Mouse (Mus musculus) NIH3T3 (cell line): ENCODE measurements around the gene Pgm3.
"Not testable (repeated sequence)": the region's sequence is repeated elsewhere in the genome, so short reads cannot be mapped to it uniquely, and the experiment has no call there.

Experiments
- DNase-seq: peaks from one replicate; pipeline ENCODE4 v3.0.0-alpha.2; 2012; ENCODE audit warnings: low read depth

Gene Pgm3

GRCm38 (mm10) chr9:86571540-86572135, at the start of gene Pgm3, which contains the start of gene Rwdd2a:
Gene Pgm3 (minus strand): TSS chr9:86571842.
Gene Rwdd2a (plus strand): TSS chr9:86571991.
- DNase-seq, result peak; percentile 96

DNA sequence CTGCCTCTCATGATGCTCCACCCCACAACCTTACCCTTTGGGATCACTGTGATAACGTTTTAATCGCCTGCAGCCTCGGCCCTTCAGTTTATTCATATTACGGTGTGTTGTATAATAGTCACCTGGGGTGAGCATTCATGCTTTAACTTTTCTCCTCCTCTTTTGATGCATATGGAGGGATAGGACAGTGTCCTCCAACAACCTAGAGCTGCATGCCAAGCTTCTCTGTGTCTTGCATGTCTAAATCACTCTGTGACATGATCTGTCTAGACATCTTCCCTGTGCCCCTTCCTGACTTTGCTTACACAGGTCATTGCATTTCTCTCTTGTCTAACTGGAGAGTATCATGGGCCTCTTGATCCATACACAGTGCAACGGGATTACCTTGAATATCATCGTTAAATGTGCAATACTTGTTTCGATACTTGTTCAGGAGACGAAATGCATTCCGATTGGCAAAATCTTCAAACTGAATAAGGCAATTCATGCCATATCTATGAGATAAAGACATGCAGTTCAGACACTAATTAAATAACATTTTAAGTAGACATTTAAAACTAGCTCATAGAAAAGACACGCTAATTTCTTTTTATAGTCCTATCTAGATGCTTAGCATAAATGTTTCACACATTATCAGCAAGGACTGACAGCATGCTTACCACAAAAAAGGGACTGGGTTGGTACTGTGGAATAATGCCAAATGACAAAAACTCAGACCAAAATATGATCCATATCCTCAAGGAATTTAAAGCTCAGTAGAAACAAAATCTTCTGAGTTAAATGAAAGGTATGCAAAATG, 47.9 kb upstream of the Pgm3 start:
- DNase-seq, result no peak

DNA sequence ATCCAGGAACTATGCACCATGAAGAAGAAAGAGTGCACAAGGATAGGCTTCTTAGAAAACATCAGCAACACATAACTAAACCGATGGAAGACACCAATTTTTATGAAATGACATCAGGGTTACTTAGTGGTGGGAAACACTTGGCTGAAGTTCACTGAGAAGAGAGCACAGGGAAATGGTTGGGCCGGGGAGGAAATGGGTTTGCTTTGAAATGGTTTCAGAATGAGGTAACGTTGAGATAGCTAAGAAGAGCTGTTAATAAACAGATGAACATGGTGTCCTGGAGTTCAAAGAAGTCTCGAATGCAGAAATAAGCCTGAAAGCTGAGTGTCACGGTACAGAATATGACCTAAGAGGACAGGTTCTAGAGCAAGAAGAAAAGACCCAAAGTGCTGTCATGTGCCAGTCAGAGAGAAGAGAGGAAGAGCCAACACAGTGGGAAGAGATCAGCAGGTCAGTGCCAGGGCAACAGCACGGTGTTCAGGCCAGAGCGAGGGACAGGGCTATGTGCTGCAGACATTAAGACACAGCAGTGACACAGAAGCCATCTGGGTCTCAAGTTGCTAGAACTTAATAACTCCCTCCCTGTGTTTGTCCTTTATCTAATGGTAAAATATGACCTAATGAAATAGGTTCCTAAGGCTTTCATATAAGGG, 46.3 kb upstream of the Pgm3 start:
- no peak for DNase-seq

- DNase-seq, result no peak
These were observed 44.1 kb upstream of the Pgm3 start for GRCm38 (mm10) chr9:86615765-86616164.

DNA sequence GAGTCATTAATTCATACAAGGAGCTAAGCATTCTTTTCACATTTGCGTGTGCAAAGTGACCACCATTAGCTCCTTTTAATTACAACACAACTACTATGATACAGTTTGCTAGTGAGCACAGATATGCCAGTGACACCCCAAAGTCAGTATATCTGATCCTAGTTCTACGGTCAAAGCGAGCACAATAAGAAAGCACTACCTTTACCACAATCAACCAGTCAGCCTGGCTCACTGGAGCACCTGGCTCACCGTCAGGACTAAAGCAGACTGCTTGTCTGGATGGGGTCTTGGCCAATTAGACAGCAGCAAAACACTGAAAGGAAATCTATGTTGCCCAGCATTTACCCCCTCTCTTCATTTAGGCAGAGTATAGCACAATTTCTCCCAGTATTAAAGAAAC, 40.4 kb upstream of the Pgm3 start:
- DNase-seq, result no peak

DNA sequence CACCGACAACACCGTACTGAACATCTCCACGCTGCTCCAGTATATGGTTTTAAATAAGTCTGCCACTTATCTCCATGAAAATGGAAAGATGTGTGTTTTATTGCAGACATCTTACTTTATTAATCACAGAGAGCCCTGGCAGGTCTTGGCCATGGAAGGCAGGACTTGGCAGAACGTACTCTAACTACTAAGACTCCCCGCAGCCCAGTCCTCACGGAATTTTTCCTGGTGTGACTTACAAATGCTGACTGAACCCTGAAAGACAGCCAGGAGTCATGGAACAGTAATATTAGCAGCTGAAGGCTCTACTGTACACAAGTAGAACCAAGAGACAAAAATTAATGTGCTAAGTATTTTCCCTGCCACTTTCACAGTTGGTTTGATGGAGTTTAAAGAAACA, 34.1 kb upstream of the Pgm3 start:
- DNase-seq, result no peak

GRCm38 (mm10) chr9:86599723-86600303, 28.2 kb upstream of the Pgm3 start:
- no peak for DNase-seq

DNA sequence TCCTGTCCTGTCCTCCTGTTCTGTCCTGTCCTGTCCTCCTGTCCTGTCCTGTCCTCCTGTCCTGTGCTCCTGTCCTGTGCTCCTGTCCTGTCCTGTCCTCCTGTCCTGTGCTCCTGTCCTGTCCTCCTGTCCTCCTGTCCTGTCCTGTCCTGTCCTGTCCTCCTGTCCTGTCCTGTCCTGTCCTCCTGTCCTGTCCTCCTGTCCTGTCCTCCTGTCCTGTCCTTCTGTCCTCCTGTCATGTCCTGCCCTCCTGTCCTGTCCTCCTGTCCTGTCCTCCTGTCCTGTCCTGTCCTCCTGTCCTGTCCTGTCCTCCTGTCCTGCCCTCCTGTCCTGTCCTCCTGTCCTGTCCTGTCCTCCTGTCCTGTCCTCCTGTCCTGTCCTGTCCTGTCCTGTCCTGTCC, 25.3 kb upstream of the Pgm3 start:
- not testable (repeated sequence) for DNase-seq

DNA sequence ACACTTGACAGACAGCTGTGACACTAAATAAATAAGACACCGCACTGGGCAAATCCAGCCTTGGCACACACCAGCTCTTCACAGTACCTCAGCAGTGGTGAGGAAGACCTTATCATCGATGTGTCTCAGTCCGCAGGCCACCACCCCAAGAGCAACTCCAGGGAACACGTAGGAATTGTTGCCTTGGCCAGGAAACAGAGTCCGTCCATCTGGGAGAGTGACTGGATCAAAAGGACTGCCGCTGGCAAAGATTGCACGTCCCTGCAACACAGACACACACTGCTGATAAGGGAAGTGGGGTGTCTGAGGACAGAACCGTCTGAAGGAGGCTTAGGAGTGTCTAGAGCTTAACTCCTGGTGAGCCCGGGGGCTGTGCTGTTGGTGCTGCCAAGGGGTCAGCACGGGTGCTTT, 22.7 kb upstream of the Pgm3 start:
- not testable (repeated sequence) for DNase-seq

DNA sequence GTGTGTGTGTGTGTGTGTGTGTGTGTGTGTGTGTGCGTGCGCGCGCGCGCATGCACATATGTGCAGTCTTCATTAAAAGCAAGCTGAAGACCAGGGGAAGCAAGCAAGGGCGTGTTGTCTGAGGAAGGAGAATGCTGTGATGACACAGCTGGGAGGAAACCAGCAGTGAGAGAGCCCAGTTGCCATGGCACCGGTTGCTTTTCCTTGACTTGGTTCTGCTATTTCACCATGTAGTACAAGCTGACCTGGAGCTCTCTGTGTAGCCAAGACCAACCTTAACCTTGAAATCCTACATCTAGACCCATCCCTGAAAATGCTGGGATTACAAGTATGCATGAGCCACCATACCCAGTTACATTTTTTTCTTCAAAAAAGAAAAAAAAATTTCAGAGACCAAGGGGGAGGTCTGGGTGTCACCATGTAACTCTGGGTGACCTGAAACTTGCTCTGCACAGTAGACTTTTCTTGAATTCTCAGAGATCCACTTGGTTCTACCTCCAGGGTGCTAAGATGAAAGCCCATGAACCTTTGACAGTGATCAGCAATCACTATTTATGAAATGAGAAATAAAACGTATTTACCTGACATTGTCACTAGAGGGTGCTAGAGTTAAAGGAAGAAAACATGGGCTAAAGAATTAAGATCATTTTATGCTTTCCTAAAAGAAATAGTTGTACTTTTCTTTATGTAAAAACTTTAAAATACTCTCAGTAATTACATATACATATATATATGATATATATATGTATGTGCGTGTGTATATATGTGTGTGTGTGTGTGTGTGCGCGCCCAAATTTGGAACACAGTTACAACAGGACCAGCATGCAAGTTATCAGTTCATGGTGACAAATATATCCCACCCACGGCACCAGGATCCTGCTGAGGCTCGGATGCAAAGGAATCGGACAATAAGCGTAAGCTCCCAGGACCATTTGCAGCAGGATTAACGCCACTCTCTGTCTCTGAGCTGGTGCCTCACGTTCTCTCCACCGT, 21.3 kb upstream of the Pgm3 start:
- peak; percentile 64 for DNase-seq

DNA sequence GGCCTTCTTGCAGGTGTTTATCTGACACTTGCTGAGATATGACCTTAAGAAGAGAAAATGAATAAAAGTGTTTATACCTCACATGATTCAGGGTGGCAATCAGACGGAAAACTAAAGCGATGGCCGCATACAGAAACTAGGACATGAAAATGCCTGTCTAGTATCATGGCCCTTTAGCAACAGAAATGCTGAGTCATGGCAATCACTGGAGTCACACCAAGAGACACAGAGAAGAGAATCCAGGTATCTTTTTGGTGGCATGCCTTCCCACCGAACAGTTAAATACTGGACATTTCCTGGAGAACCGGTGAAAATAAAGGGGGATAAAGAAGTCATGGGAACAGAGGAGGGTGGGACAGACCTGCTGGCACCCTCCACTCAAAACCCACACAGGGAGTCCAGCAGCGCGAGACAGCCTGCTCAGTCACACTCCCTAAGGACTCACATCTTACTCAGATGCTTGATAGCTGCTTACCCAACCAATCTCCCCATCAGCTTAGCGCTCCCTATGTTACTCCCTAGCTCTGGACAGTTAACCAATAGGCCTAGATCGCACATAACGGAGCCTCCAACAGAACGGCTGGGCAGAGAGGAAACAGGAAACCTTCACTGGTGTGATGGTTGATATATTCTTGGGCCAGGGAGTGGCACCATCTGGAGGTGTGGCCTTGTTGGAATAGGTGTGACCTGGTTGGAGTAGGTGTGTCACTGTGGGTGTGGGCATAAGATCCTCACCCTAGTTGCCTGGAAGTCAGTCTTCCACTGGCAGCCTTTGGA, 15.6 kb upstream of the Pgm3 start:
- DNase-seq, result no peak

DNA sequence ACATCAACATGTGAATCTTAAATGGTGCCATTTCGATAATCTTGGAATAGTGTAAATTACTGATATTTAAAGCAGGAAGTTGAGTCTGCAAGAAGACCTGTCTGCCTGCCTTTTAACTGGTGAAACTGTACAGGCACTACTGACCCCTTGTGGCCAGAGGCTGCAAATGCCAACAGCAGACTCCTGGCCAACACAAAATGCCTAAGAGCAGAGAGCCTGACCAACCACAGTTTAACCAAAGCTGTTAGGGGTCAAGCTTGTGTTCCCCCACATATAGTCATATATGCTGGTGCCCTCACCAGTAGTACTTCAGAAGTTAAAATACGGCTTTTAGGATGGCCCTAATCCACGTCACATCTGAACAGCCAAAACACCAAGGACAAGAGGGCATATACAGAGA, 12.1 kb upstream of the Pgm3 start:
- DNase-seq, result peak; percentile 80

- no peak for DNase-seq
These were observed 8.0 kb upstream of the Pgm3 start for GRCm38 (mm10) chr9:86579657-86580056.

DNA sequence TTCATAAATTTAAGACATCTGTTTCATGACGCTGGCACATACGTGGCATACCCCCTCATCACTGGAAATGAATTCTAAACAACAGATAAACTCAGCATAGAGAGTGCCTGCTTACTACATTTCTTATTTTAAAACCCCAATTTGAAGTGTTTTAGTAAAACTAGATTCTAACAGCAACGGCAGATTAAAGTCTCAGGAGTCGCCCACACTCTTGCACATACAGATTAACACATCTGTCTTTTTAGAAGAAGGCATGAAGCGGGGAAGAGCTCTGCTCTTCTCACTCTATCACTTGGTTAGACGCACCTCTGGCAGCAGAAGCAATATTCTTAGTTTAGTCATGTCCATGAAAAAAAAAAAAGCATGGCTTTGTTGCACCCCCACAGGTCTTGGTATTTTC, 3.5 kb upstream of the Pgm3 start:
- DNase-seq, result no peak

DNA sequence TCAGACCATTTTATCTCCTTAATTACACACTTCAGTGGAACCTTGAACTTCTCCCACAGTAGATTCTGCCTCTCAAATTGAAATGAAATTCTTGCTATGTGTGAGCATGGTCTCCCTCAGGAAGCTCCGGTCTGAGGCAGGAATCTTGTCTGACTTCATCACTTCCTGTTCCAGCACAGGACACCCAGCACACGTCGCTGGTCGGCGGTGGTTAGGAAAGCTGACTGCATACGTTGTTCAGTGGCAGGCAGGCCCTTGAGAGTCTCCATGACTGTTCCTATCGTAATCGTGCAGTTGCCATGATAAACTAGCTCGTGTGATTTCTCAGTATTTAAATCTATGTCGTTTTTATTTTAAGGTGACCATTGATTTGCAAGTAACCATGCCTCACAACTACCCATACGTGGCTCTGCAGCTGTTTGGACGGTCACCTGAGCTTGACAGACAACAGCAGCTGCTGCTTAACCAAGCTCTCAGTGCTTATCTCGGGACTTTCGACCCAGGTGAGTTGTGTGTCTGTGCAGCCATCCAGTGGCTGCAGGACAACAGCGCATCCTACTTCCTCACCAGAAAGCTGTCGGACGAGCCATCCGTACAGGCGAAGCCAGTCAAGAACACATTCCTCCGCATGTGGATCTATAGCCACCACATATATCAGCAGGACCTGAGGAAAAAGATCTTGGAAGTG, 2.1 kb upstream of the Pgm3 start:
- no peak for DNase-seq

DNA sequence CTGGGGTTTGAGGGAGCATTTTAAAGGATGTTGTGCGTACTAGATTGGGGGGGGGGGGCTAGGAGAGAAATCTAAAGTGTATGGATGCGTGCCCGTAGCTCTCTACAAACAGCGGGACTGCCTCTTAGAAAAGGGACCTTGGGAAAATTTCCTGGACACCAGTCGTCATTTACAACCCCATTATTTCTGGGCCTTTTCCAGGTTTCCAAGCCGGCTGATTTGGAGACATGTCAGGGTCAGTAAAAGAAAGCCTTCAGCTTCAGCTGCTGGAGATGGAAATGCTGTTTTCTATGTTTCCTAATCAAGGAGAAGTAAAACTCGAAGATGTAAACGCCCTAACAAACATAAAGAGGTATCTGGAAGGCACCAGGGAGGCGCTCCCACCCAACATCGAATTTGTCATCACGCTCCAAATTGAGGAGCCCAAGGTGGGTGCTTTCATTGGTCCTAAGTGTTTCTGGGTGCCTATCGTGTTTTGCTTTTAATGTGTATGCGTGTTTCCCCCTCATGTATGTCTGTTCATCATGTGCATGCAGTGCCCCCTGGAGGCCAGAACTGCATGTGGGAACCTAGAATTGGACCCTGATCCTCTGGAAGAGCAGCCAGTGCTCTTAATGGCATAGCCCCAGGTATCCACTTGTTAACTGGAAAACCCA, 1.1 kb upstream of the Pgm3 start:
- DNase-seq, result peak; percentile 79

- DNase-seq, result no peak
These were observed 554 bp upstream of the Pgm3 start for GRCm38 (mm10) chr9:86572196-86572595.

GRCm38 (mm10) chr9:86570946-86571345, 696 bp downstream of the Pgm3 start:
- peak; percentile 24 for DNase-seq

DNA sequence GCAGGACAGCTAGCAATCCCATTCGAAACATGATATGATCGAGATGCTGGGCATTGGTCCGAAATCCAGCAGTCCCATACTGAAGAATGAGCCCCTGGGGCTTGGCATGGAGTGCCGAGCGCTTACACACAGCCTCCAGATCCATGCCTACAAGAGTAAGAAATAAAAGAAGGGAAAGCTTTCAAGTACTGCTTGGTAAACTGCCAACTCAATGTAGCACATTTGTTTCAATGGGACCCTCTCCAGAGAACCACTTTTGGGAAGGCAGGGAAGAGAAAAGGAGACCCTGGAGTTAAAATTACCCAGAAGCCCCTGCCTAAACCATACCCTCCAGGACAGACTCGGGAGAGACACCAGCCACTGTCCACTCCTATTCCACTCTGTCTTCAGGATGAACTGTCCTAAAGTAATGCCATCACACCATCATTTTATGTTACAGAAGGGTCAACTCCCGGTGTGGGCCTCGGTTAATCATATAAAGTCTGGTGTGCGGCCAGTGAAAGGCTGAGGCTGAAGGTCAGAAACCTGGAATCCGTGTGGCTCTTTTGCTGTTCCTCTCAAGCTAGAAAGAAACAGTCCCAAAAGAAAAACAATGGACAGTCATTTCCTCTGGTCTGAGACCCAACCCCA, 1.3 kb downstream of the Pgm3 start:
- DNase-seq, result no peak
